Mouse (Mus musculus) NIH3T3 (cell line): ENCODE data around the gene Vsx2.

ENCODE experiments used
- DNase-seq: peaks from one replicate; pipeline ENCODE4 v3.0.0-alpha.2; 2012; ENCODE audit warnings: low read depth

The Vsx2 gene

GRCm38 (mm10) chr12:84572341-84572720 is 2.8 kb downstream of the Vsx2 start:
- no peak for DNase-seq

- no peak for DNase-seq
Observed at GRCm38 (mm10) chr12:84573094-84573493, 3.5 kb downstream of the Vsx2 start.

DNA sequence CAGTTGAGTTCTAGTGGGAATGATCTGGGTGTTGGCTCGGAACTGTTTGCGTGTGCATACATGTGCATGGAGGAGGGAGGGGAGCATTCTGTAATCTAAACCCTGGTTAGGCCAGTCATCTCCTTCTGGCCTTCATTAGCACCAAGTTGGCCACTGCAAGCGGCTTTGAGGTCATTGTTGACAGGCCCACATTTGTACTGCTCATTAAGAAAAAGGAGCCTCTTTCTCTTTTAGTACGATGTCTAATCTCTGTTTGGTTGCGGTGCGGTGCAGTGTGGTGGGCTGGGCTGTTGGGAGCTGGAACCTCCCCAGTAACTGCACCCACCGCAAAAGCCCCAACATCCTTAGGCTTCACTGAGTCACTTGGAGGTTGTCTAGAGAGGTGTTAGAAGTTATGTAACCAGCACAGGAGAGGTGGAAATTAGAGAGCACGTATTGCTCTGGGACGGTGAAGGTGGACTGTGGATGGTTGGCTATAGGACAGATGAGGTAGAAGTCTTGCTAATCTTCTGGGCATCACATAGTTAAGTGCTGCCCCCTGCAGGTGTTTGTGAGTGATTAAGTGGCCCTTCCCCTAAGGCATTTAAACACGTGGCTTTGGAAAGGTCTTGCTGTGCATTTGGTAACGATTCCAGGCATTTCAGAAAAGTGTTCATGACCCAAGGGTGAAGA is 8.3 kb downstream of the Vsx2 start:
- peak; percentile 26 for DNase-seq

GRCm38 (mm10) chr12:84578440-84578770 is 8.8 kb downstream of the Vsx2 start:
- no peak for DNase-seq

GRCm38 (mm10) chr12:84581285-84581684 is 11.7 kb downstream of the Vsx2 start:
- no peak for DNase-seq

DNA sequence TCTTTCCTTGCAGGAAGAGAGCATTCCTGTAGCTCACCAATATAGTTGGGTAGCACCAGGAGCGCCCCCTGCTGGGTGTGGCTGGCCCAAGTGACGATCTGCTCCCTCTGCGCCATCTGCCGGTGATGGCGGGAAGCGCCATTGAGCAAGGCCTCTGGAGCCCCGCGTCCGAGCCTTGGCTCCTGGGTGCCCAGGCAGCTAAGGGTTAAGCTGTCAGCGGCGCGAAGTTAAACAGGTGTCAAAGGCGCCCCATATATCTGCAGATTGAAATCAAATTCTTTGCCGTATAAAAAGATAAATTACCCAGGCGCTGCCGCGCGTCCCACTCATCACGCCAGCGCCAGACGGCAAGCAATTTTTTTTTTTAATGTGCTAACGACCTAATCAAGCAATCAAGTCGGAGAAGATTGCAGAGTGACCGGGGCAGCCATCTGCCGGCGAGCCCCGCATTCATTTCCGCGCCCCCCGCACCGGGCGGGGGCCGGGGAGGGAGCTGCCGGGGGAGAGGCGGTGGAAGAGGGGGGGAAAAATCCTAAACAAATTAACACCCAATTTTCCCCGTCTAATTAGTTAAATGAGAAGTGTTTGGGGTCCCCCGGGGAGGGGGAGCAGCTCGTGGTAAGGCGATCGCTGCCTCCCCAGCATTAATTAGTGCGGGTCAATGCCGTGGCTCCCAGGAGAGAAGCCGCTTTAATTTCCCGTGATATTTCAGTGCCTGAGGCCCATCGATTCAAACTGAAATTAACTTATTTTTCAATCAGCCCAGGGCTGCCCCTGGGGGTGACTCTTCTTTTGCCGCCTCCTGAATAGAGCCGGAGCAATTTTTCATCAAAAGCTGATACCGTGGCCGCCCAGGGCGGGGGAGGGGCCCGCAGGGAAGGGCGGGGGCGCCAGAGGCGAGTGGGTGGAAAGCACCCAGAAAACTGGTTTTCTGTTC is 20.5 kb downstream of the Vsx2 start:
- peak; percentile 96 for DNase-seq

GRCm38 (mm10) chr12:84598324-84598723 is 28.8 kb downstream of the Vsx2 start:
- no peak for DNase-seq

DNA sequence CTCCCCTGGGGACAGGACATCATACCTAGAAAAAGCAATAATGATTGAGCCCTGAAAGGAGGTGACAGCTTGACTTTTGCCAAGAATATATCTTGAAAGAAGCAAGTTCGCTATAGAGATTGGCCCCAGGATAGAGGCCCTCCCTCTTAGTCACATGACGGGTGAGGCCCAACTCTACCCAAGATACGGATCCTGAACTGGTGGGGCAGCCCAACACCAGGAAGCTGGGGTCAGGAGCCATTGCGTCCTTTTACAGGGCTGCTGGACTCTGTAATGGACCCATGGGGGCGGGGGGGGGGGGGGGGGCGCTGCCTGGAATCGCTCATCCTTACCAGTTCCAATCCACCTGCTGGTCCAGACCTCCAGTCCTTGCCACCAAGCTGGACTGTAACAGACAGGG is 34.4 kb downstream of the Vsx2 start:
- no peak for DNase-seq

DNA sequence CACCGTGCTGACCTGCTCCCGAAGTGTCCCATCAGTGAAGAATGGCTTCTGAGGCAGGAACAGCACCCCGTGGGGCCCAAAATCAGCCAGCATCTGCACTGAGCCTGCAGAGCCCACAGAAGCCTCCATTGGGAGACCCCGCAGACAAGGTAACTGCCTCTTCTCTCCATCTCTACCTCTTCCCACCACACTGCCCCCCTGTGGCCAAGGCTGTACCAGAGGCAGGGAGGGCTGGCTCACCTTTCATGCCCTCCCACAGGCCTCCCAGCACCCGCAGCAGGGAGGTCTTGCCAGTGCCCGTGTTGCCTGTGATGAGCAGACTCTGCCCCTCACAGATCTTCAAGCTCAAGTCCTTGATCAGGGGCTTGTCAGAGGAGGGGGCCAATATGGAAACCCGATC is 36.3 kb downstream of the Vsx2 start:
- peak; percentile 28 for DNase-seq

- DNase-seq = no peak
Observed at GRCm38 (mm10) chr12:84611718-84612117, 42.2 kb downstream of the Vsx2 start.

DNA sequence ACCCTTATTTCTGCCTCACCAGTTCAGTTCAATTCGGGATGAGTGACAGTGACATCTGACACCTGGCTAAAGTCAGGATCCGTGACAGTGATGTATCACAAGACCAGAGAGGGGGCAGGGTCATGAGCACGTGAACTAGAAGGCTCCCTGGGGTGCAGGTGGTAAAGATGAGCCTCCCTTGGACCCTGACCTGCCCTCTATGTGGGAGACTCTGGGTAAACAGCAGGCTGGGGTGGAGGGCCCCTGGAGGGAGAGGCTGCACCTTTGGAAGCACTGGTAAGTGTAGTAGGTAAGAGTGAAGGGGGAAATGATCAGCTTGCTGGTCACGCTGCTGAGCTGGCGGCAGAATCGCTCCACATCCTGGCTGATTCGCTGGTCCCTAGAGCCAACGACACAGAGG is 43.0 kb downstream of the Vsx2 start:
- no peak for DNase-seq

GRCm38 (mm10) chr12:84614001-84614400 is 44.4 kb downstream of the Vsx2 start:
- no peak for DNase-seq

DNA sequence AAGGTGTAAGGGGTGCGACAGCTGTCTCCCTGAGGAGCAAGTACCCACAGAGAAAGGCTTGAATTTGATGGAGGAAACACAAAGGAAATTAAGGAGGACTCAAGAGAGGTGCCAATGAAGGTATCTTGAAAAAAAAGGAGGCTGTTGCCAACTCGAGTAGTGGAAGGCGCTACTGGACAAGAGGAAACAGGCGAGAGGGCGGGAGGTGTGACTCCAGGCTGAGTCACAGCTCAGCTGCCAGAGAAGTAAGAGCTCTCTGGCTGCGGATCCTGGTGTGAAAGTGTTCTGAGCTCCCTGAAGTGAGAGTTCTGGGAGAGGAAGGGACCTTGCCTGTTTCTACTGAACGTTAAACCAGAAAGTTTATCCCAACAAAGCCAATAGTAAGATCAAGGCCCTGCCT is 45.0 kb downstream of the Vsx2 start:
- DNase-seq = peak; percentile 63

DNA sequence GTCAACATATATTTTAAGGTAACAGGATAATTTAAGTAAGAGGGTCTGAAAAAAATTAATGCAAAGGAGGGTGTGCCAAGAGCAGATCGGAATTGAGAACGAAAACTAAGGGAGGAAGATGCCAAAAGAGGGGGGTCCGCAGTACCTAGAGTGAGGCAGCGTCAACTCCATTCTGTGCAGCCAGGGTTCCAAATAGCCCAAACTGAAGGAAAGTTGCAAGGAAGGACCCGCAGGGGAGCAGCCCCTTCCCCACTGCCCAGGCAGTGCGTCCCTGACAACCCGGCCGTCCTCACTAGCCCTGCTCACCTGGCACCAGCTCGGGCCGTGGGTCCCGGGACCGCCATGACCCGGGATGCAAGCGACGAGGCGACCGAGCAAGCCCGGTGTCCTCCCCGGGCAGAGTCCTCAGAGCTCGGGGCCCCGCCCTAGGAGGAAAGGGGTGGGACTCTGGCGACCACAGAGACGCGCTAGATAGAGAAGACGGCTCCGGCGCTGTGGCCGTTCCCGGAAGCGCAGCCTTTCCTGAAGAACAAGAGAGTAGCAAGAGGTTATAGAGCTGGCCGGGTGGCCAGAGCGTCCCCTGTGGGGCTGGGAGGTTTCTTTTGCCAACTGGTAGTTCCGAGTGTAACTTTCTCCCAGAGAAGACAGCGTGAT is 47.5 kb downstream of the Vsx2 start, which contains the start of gene Abcd4:
Gene Abcd4, minus strand, starts transcription at position 437 of the 654 bp plus-strand sequence.
- DNase-seq = peak; percentile 97

DNA sequence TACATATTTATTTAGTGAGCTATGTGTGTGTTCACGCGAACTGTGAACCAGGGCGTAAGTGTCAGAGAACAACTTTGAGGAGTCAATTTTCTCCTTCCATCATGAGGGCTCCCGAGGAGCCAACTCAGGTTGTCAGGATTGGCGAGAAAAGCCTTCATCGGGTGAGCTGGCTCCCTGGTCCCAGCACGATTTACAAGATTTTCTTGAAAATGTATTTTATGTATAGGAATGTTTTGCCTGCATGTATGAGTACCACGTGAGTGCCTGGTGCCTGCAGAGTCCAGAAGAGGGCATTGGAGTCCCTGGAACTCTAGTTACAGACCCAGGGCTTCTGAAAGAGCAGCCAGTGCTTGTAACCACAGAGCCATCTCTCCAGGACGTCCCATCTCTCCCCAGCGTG is 48.1 kb downstream of the Vsx2 start:
- DNase-seq = peak; percentile 66

DNA sequence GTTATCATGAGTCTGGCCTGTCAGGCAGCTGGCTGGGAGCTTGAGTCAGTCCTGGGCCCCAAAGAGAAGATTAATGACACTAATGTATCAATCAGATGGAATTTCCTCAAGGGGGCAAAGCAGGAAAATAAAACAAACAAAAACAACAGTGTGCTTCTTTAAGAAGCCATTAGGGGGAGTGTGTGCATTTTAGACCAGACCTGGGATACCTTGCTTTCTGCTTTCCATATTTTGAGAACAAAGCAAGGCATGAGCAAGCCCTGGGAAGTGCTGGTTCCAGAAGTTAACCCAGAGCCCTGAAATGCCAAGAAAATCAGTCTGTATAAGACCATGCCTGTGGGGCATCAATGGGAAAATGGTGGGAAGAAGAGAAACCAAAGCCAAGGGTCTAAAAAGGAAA is 51.4 kb downstream of the Vsx2 start:
- DNase-seq = peak; percentile 61

DNA sequence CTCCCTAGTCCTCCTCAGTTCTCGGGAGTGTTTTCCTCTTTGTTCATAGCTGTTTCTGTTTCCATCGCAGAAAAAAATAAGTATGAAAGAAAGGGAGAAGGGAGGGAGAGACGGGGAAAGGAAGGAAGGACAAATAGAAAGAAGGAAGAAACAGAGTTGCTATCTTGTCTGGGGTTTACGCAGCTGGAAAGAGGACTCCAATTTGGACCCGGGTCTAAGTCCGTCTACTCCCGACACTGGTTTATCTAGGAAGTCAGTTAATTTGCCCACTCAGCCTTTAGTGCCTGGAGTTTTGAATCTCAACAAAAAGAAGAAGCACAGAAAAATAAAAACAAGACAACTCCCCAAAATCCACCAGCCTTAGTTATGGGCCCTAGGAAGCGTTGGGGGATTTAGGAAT is 55.0 kb downstream of the Vsx2 start:
- no peak for DNase-seq

DNA sequence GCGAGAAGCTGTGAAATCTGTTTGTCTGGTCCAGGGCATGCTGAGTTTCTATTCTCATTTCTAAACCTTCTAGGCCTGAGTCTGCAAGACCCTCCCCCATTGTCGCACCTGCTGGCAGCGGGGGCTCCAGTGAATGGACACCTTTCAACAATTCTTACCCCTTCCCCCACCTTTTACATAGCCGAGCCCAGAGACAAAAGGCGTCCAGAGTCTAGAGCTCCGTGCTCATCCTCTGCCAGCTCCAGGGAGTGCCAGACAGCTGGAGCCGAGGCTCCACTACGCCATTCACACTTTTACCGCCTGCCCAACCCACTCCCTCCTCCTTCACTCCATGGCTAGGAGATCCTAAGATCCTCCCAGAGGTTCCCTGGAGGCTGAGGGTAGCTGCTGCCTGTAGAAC is 55.6 kb downstream of the Vsx2 start:
- DNase-seq = no peak

DNA sequence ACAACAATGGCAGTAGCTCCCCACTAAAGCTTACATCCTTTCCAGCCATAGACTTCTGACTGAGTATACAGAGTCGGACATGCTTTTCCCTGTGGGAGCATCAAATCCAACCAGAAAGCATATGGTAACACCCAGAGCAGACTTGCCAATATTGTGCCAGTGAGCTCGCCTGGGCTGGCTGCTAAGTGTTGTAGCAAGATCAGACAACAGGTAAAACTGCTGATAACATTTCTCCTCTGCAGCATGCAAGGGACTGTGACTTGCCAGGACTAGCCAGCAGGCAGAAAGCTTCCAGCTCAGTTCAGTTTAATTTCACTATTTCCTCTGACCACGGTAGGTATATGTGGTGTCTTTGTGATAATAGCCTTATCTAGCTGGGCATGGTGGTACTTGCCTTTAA is 62.3 kb downstream of the Vsx2 start:
- DNase-seq = no peak

DNA sequence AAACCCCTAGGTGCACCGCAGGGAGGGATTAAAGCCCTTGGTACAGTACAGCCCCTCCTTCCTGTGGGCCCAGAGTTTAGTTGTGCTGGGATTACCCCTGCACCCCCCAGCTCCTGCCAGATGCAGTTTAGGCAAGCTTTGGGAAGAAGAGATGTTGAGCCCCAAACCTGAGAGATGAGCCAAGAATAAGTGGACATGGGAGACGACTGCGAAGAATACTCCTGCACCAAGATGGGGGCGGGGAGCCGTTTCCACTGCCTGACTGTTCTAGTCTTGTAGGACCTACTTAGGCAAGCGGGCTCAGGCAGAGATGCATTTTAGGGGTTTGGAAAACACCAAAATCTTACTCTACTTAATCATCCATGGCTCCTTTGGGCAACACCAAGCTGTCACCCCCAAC is 70.7 kb downstream of the Vsx2 start:
- DNase-seq = no peak

- DNase-seq = no peak
Observed at GRCm38 (mm10) chr12:84640654-84641053, 71.1 kb downstream of the Vsx2 start, which contains the start of gene Vrtn. Vrtn (plus strand) TSS chr12:84641019.
